Mouse (Mus musculus): ENCODE measurements around the gene Lyz2.
"Not testable (repeated sequence)": the region's sequence is repeated elsewhere in the genome, so short reads cannot be mapped to it uniquely, and the experiment has no call there.

GRCm38 (mm10) chr10:117277779-117278178 is 4.3 kb downstream of the Lyz2 start:
- not testable (repeated sequence) for TF ChIP-seq POLR2A (IDR thresholded peaks at IDR 0.05; ENCODE audit: control insufficient read depth in 1 of 2, insufficient read depth in 1 of 2, low read depth in 1 of 2, low read length in 2 of 2, poor library complexity in 1 of 2); EP300 (IDR thresholded peaks at IDR 0.05; ENCODE audit: low read depth in 1 of 2, low read length in 2 of 2); CTCF (IDR thresholded peaks at IDR 0.05 in 2 of 3, conservative IDR thresholded peaks at IDR 0.05 in 1 of 3; ENCODE audit: control insufficient read depth in 1 of 3, insufficient read depth in 1 of 3, low read depth in 2 of 3, low read length in 3 of 3, poor library complexity in 1 of 3, severe bottlenecking in 1 of 3); E2F4 (IDR thresholded peaks at IDR 0.05; ENCODE audit: borderline replicate concordance, low read depth, low read length); POLR2AphosphoS2 (IDR thresholded peaks at IDR 0.05; ENCODE audit: low read length); ZMIZ1 (IDR thresholded peaks at IDR 0.05; ENCODE audit: low read depth, low read length); HCFC1 (IDR thresholded peaks at IDR 0.05; ENCODE audit: low read depth, low read length); JUND (IDR thresholded peaks at IDR 0.05; ENCODE audit: low read depth, low read length); MAZ (IDR thresholded peaks at IDR 0.05; ENCODE audit: low read depth, low read length); GABPA (IDR thresholded peaks at IDR 0.05; ENCODE audit: low read depth, low read length); MEF2A (IDR thresholded peaks at IDR 0.05; ENCODE audit: extremely low read depth, insufficient replicate concordance, low read depth, low read length, poor library complexity, severe bottlenecking)
